Mouse (Mus musculus) cerebellum, adult 11-12 months (tissue): Measurements from ENCODE around the gene Nav3.

ENCODE experiments used
- DNase-seq: peaks from one replicate; pipeline ENCODE4 v3.0.0; 2022

Nav3 gene

GRCm38 (mm10) chr10:110175874-110176273 is 280.1 kb downstream of the Nav3 start:
- DNase-seq, result no peak

GRCm38 (mm10) chr10:110169416-110169815 is 286.6 kb downstream of the Nav3 start:
- no peak for DNase-seq

- DNase-seq, result no peak
Observed at GRCm38 (mm10) chr10:110168892-110169291, 287.1 kb downstream of the Nav3 start.

- DNase-seq, result no peak
Observed at GRCm38 (mm10) chr10:110162596-110162995, 293.4 kb downstream of the Nav3 start.

- DNase-seq, result no peak
Observed at GRCm38 (mm10) chr10:110160894-110161293, 295.1 kb downstream of the Nav3 start.

- DNase-seq, result no peak
Observed at GRCm38 (mm10) chr10:110159548-110159947, 296.5 kb downstream of the Nav3 start.

- DNase-seq, result no peak
Observed at GRCm38 (mm10) chr10:110158122-110158521, 297.9 kb downstream of the Nav3 start.

GRCm38 (mm10) chr10:110156412-110156811 is 299.6 kb downstream of the Nav3 start:
- DNase-seq, result no peak

GRCm38 (mm10) chr10:110155494-110155893 is 300.5 kb downstream of the Nav3 start:
- DNase-seq, result no peak

GRCm38 (mm10) chr10:110154873-110155237 is 301.1 kb downstream of the Nav3 start:
- no peak for DNase-seq

- DNase-seq, result no peak
Observed at GRCm38 (mm10) chr10:110154001-110154872, 301.8 kb downstream of the Nav3 start.

- DNase-seq, result no peak
Observed at GRCm38 (mm10) chr10:110120572-110120971, 335.4 kb downstream of the Nav3 start.

- no peak for DNase-seq
Observed at GRCm38 (mm10) chr10:110117341-110117740, 338.7 kb downstream of the Nav3 start.

- no peak for DNase-seq
Observed at GRCm38 (mm10) chr10:110112669-110113458, 343.1 kb downstream of the Nav3 start.

- DNase-seq, result no peak
Observed at GRCm38 (mm10) chr10:110103255-110103654, 352.7 kb downstream of the Nav3 start.

- DNase-seq, result no peak
Observed at GRCm38 (mm10) chr10:110102231-110102630, 353.8 kb downstream of the Nav3 start.

GRCm38 (mm10) chr10:110094433-110094832 is 361.6 kb downstream of the Nav3 start:
- no peak for DNase-seq

- DNase-seq, result no peak
Observed at GRCm38 (mm10) chr10:110088444-110089061, 367.5 kb downstream of the Nav3 start.

- DNase-seq, result no peak
Observed at GRCm38 (mm10) chr10:110085903-110086302, 370.1 kb downstream of the Nav3 start.

GRCm38 (mm10) chr10:110085156-110085555 is 370.8 kb downstream of the Nav3 start:
- DNase-seq, result peak; percentile 12

- no peak for DNase-seq
Observed at GRCm38 (mm10) chr10:110076575-110076974, 379.4 kb downstream of the Nav3 start.

GRCm38 (mm10) chr10:110072355-110072754 is 383.6 kb downstream of the Nav3 start:
- no peak for DNase-seq

- DNase-seq, result no peak
Observed at GRCm38 (mm10) chr10:110061166-110061565, 394.8 kb downstream of the Nav3 start.

GRCm38 (mm10) chr10:110037547-110037946 is 418.5 kb downstream of the Nav3 start:
- DNase-seq, result no peak
